Mouse (Mus musculus) megakaryocyte, embryonic 14.5 days (primary cell): Measurements from ENCODE around the gene Tmem223. TPM values are rescaled to one million over a fixed set of nuclear protein-coding genes. Genes with fewer than 3 reads are reported as not detected.

ENCODE experiments used
- H3K27me3 ChIP-seq: replicated peaks from 2 replicates; pipeline ENCODE3; 2012; ENCODE audit warnings: inconsistent platforms
- H3K36me3 ChIP-seq: replicated peaks from 2 replicates; pipeline ENCODE3; 2012; ENCODE audit warnings: low read length, inconsistent platforms, mixed read lengths
- H3K4me1 ChIP-seq: 2 replicates; pipeline ENCODE4 v1.6.1; 2012; ENCODE audit warnings: inconsistent platforms
- H3K4me3 ChIP-seq: replicated peaks from 2 replicates; pipeline ENCODE3; 2012; ENCODE audit warnings: moderate library complexity, mild to moderate bottlenecking, inconsistent platforms
- H3K9me3 ChIP-seq: 2 replicates; pipeline ENCODE4 v1.6.1; 2012; ENCODE audit warnings: inconsistent platforms
- FLI1 ChIP-seq: IDR thresholded peaks from 2 replicates; pipeline ENCODE4 v1.6.1; 2012; ENCODE audit warnings: low read length, inconsistent platforms, mixed read lengths
- GATA1 ChIP-seq: IDR thresholded peaks from 3 replicates; pipeline ENCODE4 v1.6.1; 2012; ENCODE audit warnings: mixed read lengths, low read length, inconsistent platforms, borderline replicate concordance
- polyA plus RNA-seq: library from polyadenylated mRNA; stranded (reverse); fragments of >175 nt; gene quantifications from 2 replicates; pipeline ENCODE4 v1.2.3, GENCODE M21; 2012; ENCODE audit warnings: low replicate concordance; ENCODE audit not compliant: insufficient read depth

Gene Tmem223
- polyA plus RNA-seq, 1 experiment: 53.5 TPM

- Histone ChIP-seq H3K36me3 (peaks cover 32% of the 10 kb centered on the region), H3K9me3 (no peaks in the 10 kb centered on the region), H3K4me1 (peaks cover 69% of the 10 kb centered on the region), H3K4me3 (peak within 1 kb of the TSS; percentile 95), H3K27me3 (no peaks in the 10 kb centered on the region)
- TF ChIP-seq GATA1 (no peak), FLI1 (no peak)
Observed at GRCm38 (mm10) chr19:8802130-8802821, 31.5 kb downstream of the Tmem223 start, which contains the start of gene Zbtb3. TSS of gene Zbtb3 (plus strand) at chr19:8802555.

- Histone ChIP-seq H3K27me3 (no peaks in the 10 kb centered on the region), H3K4me1 (peaks cover 70% of the 10 kb centered on the region), H3K9me3 (no peaks in the 10 kb centered on the region), H3K4me3 (peak overlapping the region; percentile 95), H3K36me3 (peaks cover 42% of the 10 kb centered on the region)
- TF ChIP-seq FLI1: no peak
- TF ChIP-seq GATA1: no peak
Observed at GRCm38 (mm10) chr19:8803204-8803780, 32.5 kb downstream of the Tmem223 start.

GRCm38 (mm10) chr19:8803879-8804660 lies 33.3 kb downstream of the Tmem223 start:
- Histone ChIP-seq H3K27me3 (no peaks in the 10 kb centered on the region), H3K4me1 (peaks cover 70% of the 10 kb centered on the region), H3K36me3 (peaks cover 50% of the 10 kb centered on the region), H3K4me3 (peak overlapping the region; percentile 95), H3K9me3 (no peaks in the 10 kb centered on the region)
- TF ChIP-seq FLI1 (no peak), GATA1 (no peak)

GRCm38 (mm10) chr19:8806810-8807209 lies 36.0 kb downstream of the Tmem223 start:
- Histone ChIP-seq H3K27me3 (no peaks in the 10 kb centered on the region), H3K36me3 (peaks cover 74% of the 10 kb centered on the region), H3K4me3 (peak overlapping the region; percentile 5), H3K4me1 (peaks cover 57% of the 10 kb centered on the region), H3K9me3 (no peaks in the 10 kb centered on the region)
- no peak for TF ChIP-seq FLI1
- TF ChIP-seq GATA1: no peak

- Histone ChIP-seq H3K36me3 (peaks cover 60% of the 10 kb centered on the region), H3K4me1 (peaks cover 40% of the 10 kb centered on the region), H3K27me3 (no peaks in the 10 kb centered on the region), H3K4me3 (no peak overlapping the region), H3K9me3 (no peaks in the 10 kb centered on the region)
- TF ChIP-seq FLI1: no peak
- no peak for TF ChIP-seq GATA1
Observed at GRCm38 (mm10) chr19:8815812-8816211, 45.0 kb downstream of the Tmem223 start.

- Histone ChIP-seq H3K4me1 (peaks cover 42% of the 10 kb centered on the region), H3K27me3 (no peaks in the 10 kb centered on the region), H3K4me3 (peak overlapping the region; percentile 56), H3K36me3 (peaks cover 53% of the 10 kb centered on the region), H3K9me3 (no peaks in the 10 kb centered on the region)
- TF ChIP-seq GATA1: no peak
- no peak for TF ChIP-seq FLI1
Observed at GRCm38 (mm10) chr19:8817001-8817400, 46.2 kb downstream of the Tmem223 start.

- Histone ChIP-seq H3K9me3 (no peaks in the 10 kb centered on the region), H3K4me1 (peaks cover 55% of the 10 kb centered on the region), H3K27me3 (no peaks in the 10 kb centered on the region), H3K4me3 (peak overlapping the region; percentile 94), H3K36me3 (peaks cover 51% of the 10 kb centered on the region)
- TF ChIP-seq FLI1: no peak
- TF ChIP-seq GATA1: no peak
Observed at GRCm38 (mm10) chr19:8818301-8818798, 47.6 kb downstream of the Tmem223 start.

GRCm38 (mm10) chr19:8818801-8819595 lies 48.2 kb downstream of the Tmem223 start, which contains the start of gene Ttc9c:
TSS of gene Ttc9c (minus strand) at chr19:8819333.
- no peak for TF ChIP-seq FLI1
- TF ChIP-seq GATA1: no peak
- no peaks in the 10 kb centered on the region for H3K9me3 ChIP-seq
- peaks cover 51% of the 10 kb centered on the region for H3K36me3 ChIP-seq
- peaks cover 51% of the 10 kb centered on the region for H3K4me1 ChIP-seq
- no peaks in the 10 kb centered on the region for H3K27me3 ChIP-seq
- H3K4me3 ChIP-seq: peak within 1 kb of the TSS; percentile 94
